ENCODE assay signal across 17 mouse cellular contexts in the genomic region with DNA sequence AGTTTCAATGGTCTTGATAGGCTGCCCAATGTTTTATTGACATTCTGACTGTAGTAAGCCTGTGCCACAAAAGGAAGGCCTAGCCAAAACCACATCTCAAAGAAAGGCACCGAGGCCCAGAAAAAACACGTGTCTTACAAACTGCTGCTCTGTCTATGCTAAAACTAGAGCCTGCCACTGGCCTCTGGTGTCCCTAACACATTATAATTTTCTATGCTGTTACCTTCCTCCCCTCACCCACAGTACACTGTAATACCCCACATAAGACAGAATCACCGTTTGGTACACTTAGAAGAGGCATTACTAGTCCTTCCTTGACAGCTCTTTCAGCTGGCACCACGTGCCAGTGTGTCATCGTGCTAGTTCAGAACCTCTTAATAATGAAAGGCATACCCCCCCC. TPM values are rescaled to one million over a fixed set of nuclear protein-coding genes. Genes with fewer than 3 reads are reported as not detected.
"Had no signal": no experiment of that assay in that cellular context is flagged by ENCODE, and none has a peak within 500 bp of the region (broad histone marks: within the 10 kb centered on the region; RNA-seq: fewer than 3 reads in every experiment).

No protein-coding gene starts in this region.

- H3K36me3 ChIP-seq: intestine, embryonic 15.5 days; limb, embryonic 15.5 days; liver, embryonic 12.5 days; neural tube, embryonic 13.5 days had no signal

- H3K4me3 ChIP-seq: intestine, embryonic 15.5 days; limb, embryonic 15.5 days; liver, embryonic 12.5 days; midbrain, embryonic 10.5 days; myocyte; neural tube, embryonic 13.5 days had no signal

- DNase-seq: kidney, adult 18-20 months; kidney, postnatal 25 days; layer of hippocampus, adult 9-11 months; layer of hippocampus, postnatal 36 days; lung, embryonic 14.5 days; lung, postnatal 10 days; lung, postnatal 4 days; midbrain, embryonic 14.5 days; retina, postnatal 1 day; right cerebral cortex, postnatal 4 days; thymus, adult 18-20 months had no signal

- H3K4me1 ChIP-seq: intestine, embryonic 15.5 days; limb, embryonic 15.5 days; liver, embryonic 12.5 days; neural tube, embryonic 13.5 days had no signal

- ATAC-seq: intestine, embryonic 15.5 days; liver, embryonic 12.5 days had no signal

- H3K27ac ChIP-seq: intestine, embryonic 15.5 days; limb, embryonic 15.5 days; liver, embryonic 12.5 days; midbrain, embryonic 10.5 days; neural tube, embryonic 13.5 days had no signal

- H3K27me3 ChIP-seq: intestine, embryonic 15.5 days; limb, embryonic 15.5 days; liver, embryonic 12.5 days; neural tube, embryonic 13.5 days had no signal

RNA-seq across cellular contexts. Expression of a gene that starts 36.4 kb away (rescaled TPM):
- polyA plus RNA-seq: midbrain, embryonic 10.5 days had no signal
